Mouse (Mus musculus): ENCODE measurements at regions not wholly inside any gene's neighbourhood (a gene's known extent, or its start where the extent isn't known, plus 50 kb on each side); places are given as distances from the start of the nearest gene placed in this dataset.

GRCm38 (mm10) chr2:117417229-117417970 is 74.6 kb upstream of the Rasgrp1 start:
- Histone ChIP-seq H3K4me1 (replicated peaks; ENCODE audit: control insufficient read depth, insufficient read depth) (no peaks in the 10 kb centered on the region), H3K36me3 (ENCODE audit: control insufficient read depth, insufficient read depth, low read length) (no peaks in the 10 kb centered on the region), H3K9me3 (ENCODE audit: control insufficient read depth, low read length) (no peaks in the 10 kb centered on the region), H3K27ac (replicated peaks) (no peak overlapping the region), H3K4me3 (ENCODE audit: low read depth, low read length) (no peak overlapping the region), H3K27me3 (ENCODE audit: control insufficient read depth, insufficient read depth, low read length) (no peaks in the 10 kb centered on the region), H3K9ac (ENCODE audit: low read length) (no peak overlapping the region), H3K4me2 (replicated peaks; ENCODE audit: low read depth) (no peak overlapping the region)
- ATAC-seq (ENCODE audit: low FRiP score, low TSS enrichment) (no peak), DNase-seq (ENCODE audit: low spot score) (no peak)
- WGBS: 47% methylated on average over 8 of the region's 8 CpGs
- TF ChIP-seq EP300 (optimal IDR thresholded peaks at IDR 0.05) (no peak), CTCF (IDR thresholded peaks at IDR 0.05; ENCODE audit: low read depth) (no peak)

GRCm38 (mm10) chr2:117418121-117418615 is 75.4 kb upstream of the Rasgrp1 start:
- H3K4me3 ChIP-seq (ENCODE audit: low read depth, low read length): no peak overlapping the region
- 88% methylated on average over 8 of the region's 8 CpGs for WGBS
- no peak for ATAC-seq (ENCODE audit: low FRiP score, low TSS enrichment)
- TF ChIP-seq CTCF (IDR thresholded peaks at IDR 0.05; ENCODE audit: low read depth) (no peak), EP300 (optimal IDR thresholded peaks at IDR 0.05) (no peak)
- H3K9ac ChIP-seq (ENCODE audit: low read length): no peak overlapping the region
- H3K27ac ChIP-seq (replicated peaks): no peak overlapping the region
- H3K4me2 ChIP-seq (replicated peaks; ENCODE audit: low read depth): no peak overlapping the region
- H3K27me3 ChIP-seq (ENCODE audit: control insufficient read depth, insufficient read depth, low read length): no peaks in the 10 kb centered on the region
- H3K4me1 ChIP-seq (replicated peaks; ENCODE audit: control insufficient read depth, insufficient read depth): no peaks in the 10 kb centered on the region
- DNase-seq (ENCODE audit: low spot score): no peak
- H3K36me3 ChIP-seq (ENCODE audit: control insufficient read depth, insufficient read depth, low read length): no peaks in the 10 kb centered on the region
- no peaks in the 10 kb centered on the region for H3K9me3 ChIP-seq (ENCODE audit: control insufficient read depth, low read length)

- H3K27ac ChIP-seq (replicated peaks): no peak overlapping the region
- no peaks in the 10 kb centered on the region for H3K27me3 ChIP-seq (ENCODE audit: control insufficient read depth, insufficient read depth, low read length)
- WGBS: 80% methylated on average over 3 of the region's 3 CpGs
- H3K4me2 ChIP-seq (replicated peaks; ENCODE audit: low read depth): no peak overlapping the region
- H3K9ac ChIP-seq (ENCODE audit: low read length): no peak overlapping the region
- no peak overlapping the region for H3K4me3 ChIP-seq (ENCODE audit: low read depth, low read length)
- DNase-seq (ENCODE audit: low spot score): no peak
- ATAC-seq (ENCODE audit: low FRiP score, low TSS enrichment): no peak
- no peak for TF ChIP-seq EP300 (optimal IDR thresholded peaks at IDR 0.05)
- no peak for TF ChIP-seq CTCF (IDR thresholded peaks at IDR 0.05; ENCODE audit: low read depth)
- no peaks in the 10 kb centered on the region for H3K9me3 ChIP-seq (ENCODE audit: control insufficient read depth, low read length)
- no peaks in the 10 kb centered on the region for H3K36me3 ChIP-seq (ENCODE audit: control insufficient read depth, insufficient read depth, low read length)
- H3K4me1 ChIP-seq (replicated peaks; ENCODE audit: control insufficient read depth, insufficient read depth): no peaks in the 10 kb centered on the region
These were observed 75.9 kb upstream of the Rasgrp1 start for GRCm38 (mm10) chr2:117418711-117419110.

GRCm38 (mm10) chr2:117421376-117421775 is 78.6 kb upstream of the Rasgrp1 start:
- WGBS: 65% methylated on average over 4 of the region's 4 CpGs
- DNase-seq (ENCODE audit: low spot score) (no peak), ATAC-seq (ENCODE audit: low FRiP score, low TSS enrichment) (no peak)
- Histone ChIP-seq H3K9me3 (ENCODE audit: control insufficient read depth, low read length) (no peaks in the 10 kb centered on the region), H3K4me2 (replicated peaks; ENCODE audit: low read depth) (no peak overlapping the region), H3K4me1 (replicated peaks; ENCODE audit: control insufficient read depth, insufficient read depth) (no peaks in the 10 kb centered on the region), H3K27me3 (ENCODE audit: control insufficient read depth, insufficient read depth, low read length) (no peaks in the 10 kb centered on the region), H3K36me3 (ENCODE audit: control insufficient read depth, insufficient read depth, low read length) (no peaks in the 10 kb centered on the region), H3K9ac (ENCODE audit: low read length) (no peak overlapping the region), H3K4me3 (ENCODE audit: low read depth, low read length) (no peak overlapping the region), H3K27ac (replicated peaks) (no peak overlapping the region)
- no peak for TF ChIP-seq CTCF (IDR thresholded peaks at IDR 0.05; ENCODE audit: low read depth)
- no peak for TF ChIP-seq EP300 (optimal IDR thresholded peaks at IDR 0.05)

GRCm38 (mm10) chr2:117422756-117423155 is 80.0 kb upstream of the Rasgrp1 start:
- no peaks in the 10 kb centered on the region for H3K9me3 ChIP-seq (ENCODE audit: control insufficient read depth, low read length)
- no peak for ATAC-seq (ENCODE audit: low FRiP score, low TSS enrichment)
- H3K27ac ChIP-seq (replicated peaks): no peak overlapping the region
- H3K36me3 ChIP-seq (ENCODE audit: control insufficient read depth, insufficient read depth, low read length): no peaks in the 10 kb centered on the region
- H3K4me1 ChIP-seq (replicated peaks; ENCODE audit: control insufficient read depth, insufficient read depth): no peaks in the 10 kb centered on the region
- no peak overlapping the region for H3K9ac ChIP-seq (ENCODE audit: low read length)
- no peak for DNase-seq (ENCODE audit: low spot score)
- TF ChIP-seq CTCF (IDR thresholded peaks at IDR 0.05; ENCODE audit: low read depth): no peak
- no peak for TF ChIP-seq EP300 (optimal IDR thresholded peaks at IDR 0.05)
- no peaks in the 10 kb centered on the region for H3K27me3 ChIP-seq (ENCODE audit: control insufficient read depth, insufficient read depth, low read length)
- WGBS: 64% methylated on average over 4 of the region's 4 CpGs
- H3K4me2 ChIP-seq (replicated peaks; ENCODE audit: low read depth): no peak overlapping the region
- no peak overlapping the region for H3K4me3 ChIP-seq (ENCODE audit: low read depth, low read length)

- Histone ChIP-seq H3K4me3 (ENCODE audit: low read depth, low read length) (no peak overlapping the region), H3K27ac (replicated peaks) (no peak overlapping the region), H3K27me3 (ENCODE audit: control insufficient read depth, insufficient read depth, low read length) (no peaks in the 10 kb centered on the region), H3K36me3 (ENCODE audit: control insufficient read depth, insufficient read depth, low read length) (no peaks in the 10 kb centered on the region), H3K9me3 (ENCODE audit: control insufficient read depth, low read length) (no peaks in the 10 kb centered on the region), H3K4me1 (replicated peaks; ENCODE audit: control insufficient read depth, insufficient read depth) (no peaks in the 10 kb centered on the region), H3K4me2 (replicated peaks; ENCODE audit: low read depth) (no peak overlapping the region), H3K9ac (ENCODE audit: low read length) (no peak overlapping the region)
- DNase-seq (ENCODE audit: low spot score): no peak
- ATAC-seq (ENCODE audit: low FRiP score, low TSS enrichment): no peak
- 61% methylated on average over 9 of the region's 9 CpGs for WGBS
- TF ChIP-seq EP300 (optimal IDR thresholded peaks at IDR 0.05) (no peak), CTCF (IDR thresholded peaks at IDR 0.05; ENCODE audit: low read depth) (no peak)
These were observed 86.4 kb upstream of the Rasgrp1 start for GRCm38 (mm10) chr2:117429205-117429604.

All from stomach, postnatal 0 days (tissue).